ENCODE assay signal across 19 mouse cellular contexts in the genomic region with DNA sequence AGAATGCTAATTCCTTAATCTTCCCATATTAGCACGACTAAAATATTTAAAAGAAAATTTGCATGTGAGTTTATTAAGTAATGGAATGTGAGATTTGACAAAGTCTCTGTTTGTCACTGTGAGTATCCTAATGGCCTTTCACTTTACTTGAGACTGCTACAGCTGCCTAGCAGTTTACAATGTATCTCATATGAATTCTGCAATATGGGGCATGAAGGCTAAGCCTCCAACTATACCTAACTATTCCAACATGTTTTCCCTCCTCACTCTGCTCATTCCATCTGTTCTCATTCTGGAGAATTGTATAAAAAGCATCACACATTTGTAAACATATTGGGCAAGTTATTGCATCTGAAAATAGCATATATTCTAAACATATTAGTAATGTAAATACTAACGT.
"Had no signal": no experiment of that assay in that cellular context is flagged by ENCODE, and none has a peak within 500 bp of the region (broad histone marks: within the 10 kb centered on the region; RNA-seq: fewer than 3 reads in every experiment).

No protein-coding gene starts in this region.

- H3K4me3 ChIP-seq: midbrain, embryonic 10.5 days; midbrain, embryonic 12.5 days; myocyte; neural tube, embryonic 13.5 days; neural tube, embryonic 15.5 days had no signal

- DNase-seq: lung, adult 18-20 months; lung, embryonic 14.5 days; lung, postnatal 10 days; lung, postnatal 4 days; midbrain, embryonic 14.5 days; retina, postnatal 1 day; right cerebral cortex, adult 18-20 months; right cerebral cortex, postnatal 25 days; right cerebral cortex, postnatal 4 days; spleen, adult 18-20 months; thymus, adult 18-20 months; thymus, postnatal 14 days; thymus, postnatal 36 days had no signal

- H3K36me3 ChIP-seq: midbrain, embryonic 10.5 days; midbrain, embryonic 12.5 days; neural tube, embryonic 13.5 days; neural tube, embryonic 15.5 days had no signal

- H3K27ac ChIP-seq: midbrain, embryonic 10.5 days; midbrain, embryonic 12.5 days; neural tube, embryonic 13.5 days; neural tube, embryonic 15.5 days had no signal

- H3K4me2 ChIP-seq: lung, embryonic 14.5 days; midbrain, embryonic 12.5 days; neural tube, embryonic 13.5 days; neural tube, embryonic 15.5 days had no signal

- H3K4me1 ChIP-seq: midbrain, embryonic 10.5 days; midbrain, embryonic 12.5 days had no signal

- ATAC-seq: midbrain, embryonic 16.5 days had no signal

- H3K9me3 ChIP-seq: midbrain, embryonic 10.5 days; midbrain, embryonic 12.5 days; neural tube, embryonic 13.5 days; neural tube, embryonic 15.5 days had no signal

- H3K9ac ChIP-seq: lung, embryonic 14.5 days; midbrain, embryonic 12.5 days; neural tube, embryonic 13.5 days; neural tube, embryonic 15.5 days had no signal

- H3K27me3 ChIP-seq: midbrain, embryonic 12.5 days; neural tube, embryonic 13.5 days; neural tube, embryonic 15.5 days had no signal
